Mouse (Mus musculus): ENCODE data around the gene Dnajc8.

DNA sequence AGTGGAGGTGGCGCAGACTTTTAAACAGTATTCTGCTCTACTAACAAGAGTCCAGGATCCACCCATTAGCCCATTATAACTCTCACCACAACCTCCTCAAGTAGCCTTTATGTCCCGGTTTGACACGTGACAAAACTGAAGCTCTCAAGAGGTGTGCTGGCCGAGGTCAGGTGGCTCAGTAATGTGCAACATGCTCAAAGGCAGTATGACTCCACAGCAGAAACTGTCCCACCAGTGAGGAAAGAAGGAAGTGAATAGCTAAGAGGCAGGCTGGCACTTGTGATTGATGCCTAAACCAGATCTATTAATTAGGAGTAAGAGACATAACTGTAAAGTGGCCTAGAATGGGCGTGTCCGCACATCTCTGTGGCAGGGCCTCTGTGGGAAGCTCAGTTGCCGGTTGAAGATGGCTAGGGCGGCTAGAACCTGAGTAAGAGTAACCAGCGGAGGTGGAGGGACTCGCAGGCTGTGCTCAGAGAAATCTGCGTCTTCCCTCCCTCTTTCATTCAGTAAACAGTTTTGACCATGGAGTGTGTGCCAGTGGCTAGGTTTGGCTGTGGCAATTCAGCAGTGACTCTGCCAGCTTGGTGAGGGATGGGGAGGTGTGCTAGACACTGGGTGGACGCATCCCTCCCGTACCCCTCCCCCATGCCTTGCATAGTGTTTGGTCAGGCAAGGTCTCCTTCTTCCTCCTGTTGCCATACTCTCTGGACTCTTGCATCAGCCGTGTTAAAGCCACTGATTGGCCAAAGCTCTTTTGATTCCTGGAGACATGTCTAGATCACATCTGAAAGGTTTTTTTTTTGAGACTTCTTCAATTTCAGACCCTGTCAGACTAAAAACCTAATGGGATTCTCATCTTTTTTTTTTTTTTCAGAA lies 21.7 kb upstream of the Dnajc8 start:
- TF ChIP-seq CTCF (IDR thresholded peaks at IDR 0.05; ENCODE audit: insufficient read depth, low read length), result no peak
- peak; percentile 9; the same call in 1 of the 2 replicates for TF ChIP-seq POLR2A (IDR thresholded peaks at IDR 0.05; ENCODE audit: borderline replicate concordance, extremely low read depth, low read depth, low read length)

Measured in lung, adult 2 months (tissue).